Mouse (Mus musculus): Measurements from ENCODE around the gene Smc5. TPM values are rescaled to one million over a fixed set of nuclear protein-coding genes. Genes with fewer than 3 reads are reported as not detected.

Smc5 gene
- 22.6 and 25.2 TPM in 2 replicates for polyA plus RNA-seq (2012; rRNA removed)

- peak; percentile 90 for DNase-seq (ENCODE audit: low spot score)
These were observed at the start of gene Smc5 for GRCm38 (mm10) chr19:23273355-23274053. Smc5 (minus strand) TSS chr19:23273897.

- no peak for DNase-seq (ENCODE audit: low spot score)
These were observed 49.4 kb upstream of the Smc5 start for GRCm38 (mm10) chr19:23323107-23323506.

DNA sequence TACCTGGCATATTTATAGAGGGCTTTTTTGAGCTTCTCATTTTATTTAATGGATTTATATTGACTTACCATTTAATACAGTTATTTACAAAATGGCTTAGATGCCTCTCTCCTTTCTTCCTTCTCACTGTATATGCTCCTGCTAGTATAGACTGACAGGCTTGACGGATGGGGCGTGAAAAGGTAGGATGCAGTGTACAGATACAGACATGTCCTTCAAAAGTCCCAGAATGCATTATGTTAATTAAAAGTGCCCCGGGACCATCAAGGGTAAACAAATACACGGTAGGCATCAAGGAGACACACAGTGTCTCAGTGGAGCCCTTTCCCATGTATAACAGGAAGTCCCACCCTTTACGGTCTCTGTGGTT is 44.3 kb upstream of the Smc5 start:
- DNase-seq (ENCODE audit: low spot score) = no peak

DNA sequence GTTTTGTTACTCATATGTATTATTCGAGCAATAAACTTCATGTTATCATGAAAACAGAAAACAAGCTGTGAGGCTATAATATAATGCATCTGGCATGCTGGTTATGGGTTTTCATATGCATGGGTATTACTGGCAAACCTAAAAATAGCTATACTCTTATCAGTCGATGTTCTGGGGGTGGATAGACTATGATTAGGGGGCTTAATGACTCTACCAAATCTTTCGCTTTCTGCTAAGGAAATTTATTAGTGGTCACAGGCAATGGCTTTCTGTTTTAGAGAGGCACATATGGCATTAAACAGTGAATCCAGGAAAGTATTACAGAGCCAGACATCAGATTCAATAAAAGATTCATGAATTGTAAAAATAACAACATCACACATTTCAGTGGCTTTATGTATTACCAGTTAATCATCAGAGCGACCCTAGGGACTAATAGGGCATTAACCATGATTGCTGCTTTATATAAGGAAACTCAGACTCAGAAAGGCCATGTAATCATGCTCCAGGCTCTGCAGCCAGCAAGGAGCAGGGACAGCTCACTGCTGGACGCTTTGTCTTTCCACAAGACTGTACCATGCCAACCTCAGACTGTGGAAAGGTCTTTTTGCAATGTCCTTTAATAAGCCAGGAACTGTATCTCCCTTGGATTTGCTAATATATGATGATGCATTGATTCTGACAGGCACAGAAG is 43.7 kb upstream of the Smc5 start:
- no peak for DNase-seq (ENCODE audit: low spot score)

DNA sequence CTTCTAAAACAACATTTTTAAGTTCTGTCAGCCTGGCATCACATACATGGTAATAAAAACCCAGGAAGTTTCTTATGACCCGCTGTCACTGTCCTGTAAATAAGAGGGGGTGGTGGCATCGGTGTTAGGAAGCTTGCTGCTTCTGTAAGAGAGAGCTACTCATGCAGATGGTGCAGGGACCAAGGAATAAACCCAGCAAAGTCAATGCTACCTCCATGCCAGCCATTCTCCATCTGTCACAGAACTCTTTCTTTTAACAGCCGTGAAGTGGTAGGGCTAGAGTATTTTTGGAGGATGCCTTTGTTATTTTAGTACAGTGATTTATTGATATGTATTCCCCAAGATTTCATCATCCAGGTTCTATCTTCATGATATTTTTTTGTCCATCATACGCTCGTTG is 43.2 kb upstream of the Smc5 start:
- DNase-seq (ENCODE audit: low spot score) = no peak

DNA sequence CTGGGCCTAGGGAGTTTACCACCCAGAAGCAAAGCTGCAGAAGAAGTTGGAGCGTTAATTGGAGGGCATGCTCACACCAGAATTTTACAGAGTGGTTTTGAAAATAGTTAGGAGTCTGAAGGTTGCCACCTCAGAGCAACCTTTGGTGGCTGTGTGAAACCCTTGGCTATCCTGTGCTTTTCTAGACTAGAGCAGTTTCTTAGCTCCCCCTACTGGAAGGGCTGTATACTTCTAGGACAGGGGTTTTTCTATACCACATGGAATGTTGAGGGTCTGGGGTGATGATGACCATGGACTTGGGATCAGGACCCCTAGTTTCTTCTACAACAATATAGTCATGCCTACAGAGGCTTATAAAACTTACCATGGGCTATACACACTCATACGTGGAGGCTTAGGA is 36.3 kb upstream of the Smc5 start:
- DNase-seq (ENCODE audit: low spot score) = no peak

GRCm38 (mm10) chr19:23306671-23307070 is 33.0 kb upstream of the Smc5 start:
- no peak for DNase-seq (ENCODE audit: low spot score)

GRCm38 (mm10) chr19:23299987-23300386 is 26.3 kb upstream of the Smc5 start:
- no peak for DNase-seq (ENCODE audit: low spot score)

DNA sequence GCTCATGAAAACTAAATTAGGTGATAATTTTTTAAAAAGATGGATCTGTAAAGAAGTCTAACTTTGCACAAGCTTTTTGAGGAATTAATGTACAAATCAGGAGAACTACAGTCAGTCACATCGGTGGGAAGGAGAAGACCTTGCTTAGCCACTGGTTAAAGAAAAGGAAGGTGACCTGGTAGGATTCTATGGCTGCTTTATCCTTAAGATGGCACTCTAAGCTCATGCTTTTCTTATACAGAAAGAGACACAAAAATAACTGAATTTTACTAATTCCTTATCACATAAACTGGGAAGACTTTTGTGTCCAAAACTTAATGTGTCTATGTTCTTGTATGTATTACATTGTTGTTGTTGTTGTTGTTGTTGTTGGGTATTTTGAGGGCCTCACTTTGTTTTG is 25.2 kb upstream of the Smc5 start:
- DNase-seq (ENCODE audit: low spot score) = no peak

DNA sequence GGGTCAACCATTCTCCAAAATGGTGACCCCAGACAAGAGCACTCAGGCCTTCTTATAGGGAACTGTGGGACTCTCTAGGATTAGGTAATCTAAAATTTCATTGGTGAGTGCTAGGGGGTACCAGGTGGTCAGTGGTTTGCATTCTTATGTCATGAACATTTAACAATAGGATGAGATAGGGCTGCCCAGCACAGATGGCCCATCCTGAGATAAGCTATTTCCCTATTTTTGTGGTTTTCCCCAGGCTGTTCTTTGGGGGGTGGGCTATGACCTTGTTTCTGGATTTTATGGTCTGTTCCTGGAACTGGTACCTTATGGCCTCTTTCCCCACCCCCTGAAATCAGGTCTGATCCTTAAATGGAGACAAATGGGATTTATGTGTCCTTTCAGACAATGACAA is 23.5 kb upstream of the Smc5 start:
- no peak for DNase-seq (ENCODE audit: low spot score)

- no peak for DNase-seq (ENCODE audit: low spot score)
These were observed 15.6 kb upstream of the Smc5 start for GRCm38 (mm10) chr19:23289251-23289650.

GRCm38 (mm10) chr19:23281911-23282660 is 8.4 kb upstream of the Smc5 start:
- DNase-seq (ENCODE audit: low spot score) = no peak

GRCm38 (mm10) chr19:23274054-23274724 is 492 bp upstream of the Smc5 start:
- DNase-seq (ENCODE audit: low spot score) = no peak

DNA sequence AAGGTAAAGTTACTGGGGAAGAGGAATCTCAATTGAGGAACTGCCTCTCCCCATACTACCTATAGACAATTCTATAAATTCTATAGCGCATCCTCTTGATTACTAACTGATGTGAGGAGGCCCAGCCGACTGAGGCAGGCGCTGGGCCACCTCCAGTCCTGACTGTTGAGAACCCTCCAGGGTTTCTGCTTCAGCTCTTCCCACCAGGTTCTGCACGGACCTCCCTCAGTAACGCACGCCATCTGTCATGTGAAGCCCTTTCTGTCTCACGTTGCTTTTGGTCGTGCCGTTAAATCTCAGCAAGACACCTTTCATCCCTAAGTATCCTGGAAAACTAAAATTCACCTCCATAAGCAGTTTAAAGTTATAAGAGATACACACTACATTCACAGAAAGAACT is 16.9 kb downstream of the Smc5 start:
- no peak for DNase-seq (ENCODE audit: low spot score)

DNA sequence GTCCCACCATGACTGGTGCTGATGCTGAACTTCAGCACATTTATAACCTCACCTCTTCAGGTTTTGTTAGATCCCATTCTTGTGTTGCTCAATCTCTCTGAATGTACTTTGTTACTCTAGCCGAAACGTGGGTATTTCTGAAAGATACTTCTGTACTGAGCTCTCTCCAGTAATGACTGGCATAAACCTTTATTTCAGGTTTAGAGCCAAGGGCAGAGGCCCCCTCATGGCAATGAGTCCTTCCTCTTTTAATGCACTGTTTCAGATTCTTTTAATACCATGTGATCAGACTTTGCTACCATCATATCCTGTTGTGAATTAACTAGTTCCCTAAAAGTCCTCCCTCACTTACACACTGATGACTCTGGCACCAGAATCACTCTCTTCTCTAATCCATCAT is 27.2 kb downstream of the Smc5 start:
- no peak for DNase-seq (ENCODE audit: low spot score)

GRCm38 (mm10) chr19:23225065-23225464 is 48.6 kb downstream of the Smc5 start:
- no peak for DNase-seq (ENCODE audit: low spot score)

DNA sequence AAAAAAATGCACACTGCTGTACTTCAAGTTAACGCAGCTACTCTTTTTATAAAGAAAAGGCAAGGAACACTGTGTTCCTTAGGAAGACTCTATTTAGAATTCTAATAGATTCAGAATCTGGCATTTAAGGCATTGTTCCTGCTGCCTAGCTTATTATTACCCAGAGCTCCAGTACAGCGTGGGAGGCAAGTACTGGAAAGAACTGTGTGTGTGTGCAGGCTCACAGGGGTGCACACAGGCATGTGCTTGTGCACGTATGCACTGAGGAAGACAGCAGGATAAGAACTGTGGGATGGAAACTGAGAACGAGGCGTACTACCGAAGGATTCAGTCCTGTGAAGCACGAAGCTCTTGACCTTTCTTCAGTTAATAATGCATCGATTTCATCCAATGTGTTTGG is 59.4 kb downstream of the Smc5 start:
- DNase-seq (ENCODE audit: low spot score) = no peak

DNA sequence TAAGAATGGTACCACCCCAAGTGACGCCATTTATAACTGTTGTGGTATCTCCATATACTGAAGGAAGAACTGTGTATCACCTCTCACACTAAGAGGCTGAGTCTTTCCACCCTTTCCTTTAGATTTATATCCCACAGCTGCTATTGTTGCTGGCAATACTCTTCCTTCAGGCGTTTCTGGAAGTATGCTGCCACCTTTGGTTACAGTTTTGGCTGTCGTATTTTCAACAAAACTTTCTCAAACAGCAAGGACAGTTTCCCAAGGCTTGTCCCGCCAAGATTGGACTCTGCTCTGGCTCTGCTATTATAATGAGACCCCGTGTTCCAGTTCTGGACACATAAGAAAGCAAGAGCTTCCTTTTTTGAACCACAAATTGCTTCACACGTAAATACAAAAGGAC is 62.4 kb downstream of the Smc5 start:
- no peak for DNase-seq (ENCODE audit: low spot score)

DNA sequence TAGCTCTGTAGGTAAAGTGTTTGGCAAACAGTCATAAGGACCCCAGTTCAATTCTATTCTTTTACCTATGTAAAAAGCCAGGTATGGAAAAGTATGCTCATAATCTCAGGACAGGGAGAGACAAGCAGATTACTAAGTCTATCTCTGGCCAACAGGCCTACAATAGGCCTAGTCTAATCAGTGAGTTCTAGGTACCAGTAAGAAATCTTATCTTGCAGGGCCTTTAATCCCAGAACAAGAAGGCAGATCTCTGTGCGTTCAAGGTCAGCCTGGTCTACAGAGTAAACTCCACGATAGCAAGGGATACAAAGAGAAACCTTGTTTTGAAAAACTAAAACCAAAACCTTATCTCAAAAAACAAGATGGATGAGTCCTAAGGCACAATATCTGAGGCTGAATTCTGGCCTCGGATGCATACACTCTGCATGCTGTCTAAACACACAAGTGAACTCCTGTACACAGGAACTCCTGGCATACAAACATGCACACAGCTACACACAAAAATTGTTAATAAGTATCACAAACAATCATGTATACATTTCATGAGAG is 70.1 kb downstream of the Smc5 start:
- no peak for DNase-seq (ENCODE audit: low spot score)

DNA sequence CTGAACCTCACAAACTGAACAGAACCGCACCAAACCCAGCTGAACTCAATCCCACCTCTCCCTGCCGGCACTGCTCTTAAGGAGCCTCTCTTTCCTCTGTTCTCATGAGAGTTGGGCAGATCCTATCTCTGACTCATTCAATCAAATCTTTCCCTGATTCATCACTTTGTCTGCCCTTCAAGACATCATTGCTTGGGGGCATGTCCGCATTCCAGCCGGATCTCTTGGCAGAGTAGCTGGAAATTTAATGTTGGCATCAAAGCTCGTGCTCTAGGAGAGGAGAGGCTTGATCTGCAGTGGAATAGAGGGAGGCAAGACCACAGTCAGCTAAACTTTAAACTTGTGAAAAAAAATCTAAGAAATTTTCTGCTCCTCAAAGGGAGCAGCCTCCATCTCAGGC is 71.6 kb downstream of the Smc5 start:
- no peak for DNase-seq (ENCODE audit: low spot score)

DNA sequence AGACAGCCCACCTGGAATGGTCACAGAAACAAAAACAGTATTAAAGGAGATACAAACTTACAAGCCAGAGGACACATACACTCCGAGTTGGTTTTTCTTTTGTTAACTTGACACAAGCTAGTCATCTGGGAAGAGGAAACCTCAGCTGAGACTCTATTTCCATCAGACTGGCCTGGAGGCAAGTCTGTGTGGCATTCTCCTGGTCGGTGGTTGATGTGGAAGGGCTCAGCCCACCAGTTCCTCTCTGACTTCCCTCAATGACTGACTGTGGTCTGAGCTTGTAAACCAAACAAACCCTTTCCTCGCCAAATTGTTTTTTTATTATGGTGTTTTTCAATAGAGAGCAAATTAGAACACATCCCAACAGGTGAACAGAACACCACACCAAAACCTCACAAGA is 80.6 kb downstream of the Smc5 start:
- no peak for DNase-seq (ENCODE audit: low spot score)

- no peak for DNase-seq (ENCODE audit: low spot score)
These were observed 82.2 kb downstream of the Smc5 start for GRCm38 (mm10) chr19:23191486-23191885.
